Mouse (Mus musculus): Measurements from ENCODE around the gene Hs2st1. TPM values are rescaled to one million over a fixed set of nuclear protein-coding genes. Genes with fewer than 3 reads are reported as not detected.

Hs2st1 gene
- polyA plus RNA-seq, 1 experiment from 2014 or later = 21.3 TPM

DNA sequence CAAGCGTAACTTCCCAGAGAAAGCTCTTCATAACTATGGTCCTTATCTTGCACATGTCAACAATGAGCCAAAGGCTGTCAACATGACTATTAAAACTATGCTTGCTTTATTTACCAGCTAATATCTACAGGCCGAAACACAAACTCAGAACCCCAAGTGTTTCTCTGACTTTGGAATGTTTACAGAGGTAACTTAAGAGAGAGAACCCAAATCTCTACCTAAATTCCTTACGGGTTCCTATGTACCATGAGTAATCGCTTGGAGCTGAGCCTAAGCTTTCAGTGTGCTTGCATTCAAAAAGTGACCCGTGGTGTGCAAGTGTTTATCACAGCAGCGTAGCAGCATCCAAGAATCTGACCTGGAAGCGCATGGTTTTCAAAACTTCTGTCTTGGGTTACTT, 4.8 kb downstream of the Hs2st1 start:
- H3K36me3 ChIP-seq = no peaks in the 10 kb centered on the region
- H3K27me3 ChIP-seq = no peaks in the 10 kb centered on the region
- H3K4me1 ChIP-seq = peaks cover 29% of the 10 kb centered on the region
- H3K9ac ChIP-seq = no peak overlapping the region
- H3K4me2 ChIP-seq = no peak overlapping the region
- ATAC-seq (ENCODE audit: insufficient number of reproducible peaks, insufficient read depth, low FRiP score, low TSS enrichment, low read depth) = no peak
- no peak overlapping the region for H3K4me3 ChIP-seq
- H3K9me3 ChIP-seq = no peaks in the 10 kb centered on the region
- WGBS = 88% methylated on average over 7 of the region's 7 CpGs
- H3K27ac ChIP-seq = no peak overlapping the region

DNA sequence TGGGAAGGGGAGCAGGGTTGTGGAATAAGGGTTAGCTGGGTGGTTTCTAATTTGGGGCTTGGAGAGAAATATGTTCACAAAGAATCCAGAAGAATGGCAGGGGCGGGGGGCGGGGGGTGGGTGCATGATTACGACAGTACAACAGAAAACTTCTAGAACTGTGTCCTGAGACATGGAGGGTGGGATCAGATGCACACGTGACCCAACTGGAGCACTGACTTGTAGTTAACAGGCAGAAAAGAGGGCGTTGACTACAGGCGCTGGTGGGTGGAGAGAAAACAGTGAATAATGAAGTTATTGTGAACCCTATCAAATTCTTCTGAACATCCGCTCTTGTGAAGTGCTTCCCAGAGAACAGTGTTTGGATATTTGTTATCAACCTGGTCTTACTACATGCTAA, 6.1 kb downstream of the Hs2st1 start:
- Histone ChIP-seq H3K4me3 (no peak overlapping the region), H3K4me2 (no peak overlapping the region), H3K27me3 (no peaks in the 10 kb centered on the region), H3K9me3 (no peaks in the 10 kb centered on the region), H3K4me1 (peaks cover 36% of the 10 kb centered on the region), H3K9ac (no peak overlapping the region), H3K36me3 (no peaks in the 10 kb centered on the region), H3K27ac (no peak overlapping the region)
- ATAC-seq (ENCODE audit: insufficient number of reproducible peaks, insufficient read depth, low FRiP score, low TSS enrichment, low read depth) = no peak
- WGBS = 87% methylated on average over 7 of the region's 7 CpGs

DNA sequence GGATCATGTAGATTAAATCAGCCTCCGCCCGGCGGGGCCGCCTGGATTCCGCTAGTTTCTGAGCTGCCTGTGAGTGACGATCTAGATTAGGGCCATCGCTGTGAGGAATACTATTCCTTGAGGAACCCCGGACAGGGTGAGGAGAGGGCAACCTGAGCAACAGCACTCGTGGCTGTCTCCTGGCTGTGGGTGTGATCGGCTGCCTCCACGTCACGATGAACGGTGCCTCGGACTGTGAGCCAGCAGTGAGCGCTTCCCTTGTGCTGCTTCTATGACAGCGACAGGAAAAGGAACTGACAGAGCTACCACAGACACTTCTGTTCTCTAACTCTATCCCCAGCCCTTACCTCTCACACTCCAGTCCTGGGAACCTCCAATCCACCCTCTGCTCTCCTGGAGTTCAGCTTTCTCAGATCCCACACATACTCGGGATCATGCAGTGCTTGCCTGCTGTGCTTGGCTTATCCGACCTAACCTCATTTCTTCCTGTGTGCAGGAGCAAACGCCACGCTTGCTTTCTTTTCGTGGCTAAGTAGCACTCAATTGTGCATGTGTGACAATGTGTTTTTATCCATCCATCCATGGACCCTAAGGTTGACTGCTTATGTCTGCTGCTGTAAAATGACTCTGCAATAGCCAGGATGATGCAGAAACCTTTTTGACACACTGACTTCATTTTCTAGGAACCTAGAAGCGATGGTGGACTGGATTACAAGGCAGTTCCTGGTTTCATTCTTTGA, 8.3 kb downstream of the Hs2st1 start:
- Histone ChIP-seq H3K9ac (no peak overlapping the region), H3K4me3 (no peak overlapping the region), H3K4me2 (no peak overlapping the region), H3K4me1 (peaks cover 39% of the 10 kb centered on the region), H3K9me3 (no peaks in the 10 kb centered on the region), H3K36me3 (no peaks in the 10 kb centered on the region), H3K27ac (no peak overlapping the region), H3K27me3 (no peaks in the 10 kb centered on the region)
- no peak for ATAC-seq (ENCODE audit: insufficient number of reproducible peaks, insufficient read depth, low FRiP score, low TSS enrichment, low read depth)
- 74% methylated on average over 22 of the region's 22 CpGs for WGBS

DNA sequence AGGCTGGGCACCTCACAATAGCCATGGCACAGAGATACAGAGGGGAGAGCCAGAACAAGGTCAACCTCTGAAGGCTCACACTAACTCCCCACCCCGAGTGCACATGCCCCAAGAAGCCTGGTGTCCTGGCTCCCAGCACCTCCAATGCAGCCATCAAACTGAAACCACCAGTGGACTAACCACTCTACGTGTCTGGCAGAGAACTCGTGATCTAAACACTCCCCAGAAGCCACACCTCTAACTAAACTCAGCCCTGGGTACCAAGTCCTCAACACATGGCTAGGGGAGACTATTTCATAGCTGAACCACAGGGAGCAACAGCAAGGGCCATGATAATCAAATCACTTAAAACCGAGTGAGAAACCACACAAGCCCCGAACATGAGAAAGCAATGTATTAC, 11.7 kb downstream of the Hs2st1 start:
- H3K4me1 ChIP-seq = peaks cover 52% of the 10 kb centered on the region
- peak overlapping the region; percentile 33; the same call in 1 of the 2 replicates for H3K4me2 ChIP-seq
- H3K9me3 ChIP-seq = no peaks in the 10 kb centered on the region
- H3K9ac ChIP-seq = peak overlapping the region; percentile 27; the same call in 1 of the 2 replicates
- H3K36me3 ChIP-seq = no peaks in the 10 kb centered on the region
- no peaks in the 10 kb centered on the region for H3K27me3 ChIP-seq
- peak overlapping the region; percentile 61; the same call in 1 of the 2 replicates for H3K27ac ChIP-seq
- H3K4me3 ChIP-seq = no peak overlapping the region
- WGBS = 25% methylated on average over 5 of the region's 5 CpGs
- no peak for ATAC-seq (ENCODE audit: insufficient number of reproducible peaks, insufficient read depth, low FRiP score, low TSS enrichment, low read depth)

DNA sequence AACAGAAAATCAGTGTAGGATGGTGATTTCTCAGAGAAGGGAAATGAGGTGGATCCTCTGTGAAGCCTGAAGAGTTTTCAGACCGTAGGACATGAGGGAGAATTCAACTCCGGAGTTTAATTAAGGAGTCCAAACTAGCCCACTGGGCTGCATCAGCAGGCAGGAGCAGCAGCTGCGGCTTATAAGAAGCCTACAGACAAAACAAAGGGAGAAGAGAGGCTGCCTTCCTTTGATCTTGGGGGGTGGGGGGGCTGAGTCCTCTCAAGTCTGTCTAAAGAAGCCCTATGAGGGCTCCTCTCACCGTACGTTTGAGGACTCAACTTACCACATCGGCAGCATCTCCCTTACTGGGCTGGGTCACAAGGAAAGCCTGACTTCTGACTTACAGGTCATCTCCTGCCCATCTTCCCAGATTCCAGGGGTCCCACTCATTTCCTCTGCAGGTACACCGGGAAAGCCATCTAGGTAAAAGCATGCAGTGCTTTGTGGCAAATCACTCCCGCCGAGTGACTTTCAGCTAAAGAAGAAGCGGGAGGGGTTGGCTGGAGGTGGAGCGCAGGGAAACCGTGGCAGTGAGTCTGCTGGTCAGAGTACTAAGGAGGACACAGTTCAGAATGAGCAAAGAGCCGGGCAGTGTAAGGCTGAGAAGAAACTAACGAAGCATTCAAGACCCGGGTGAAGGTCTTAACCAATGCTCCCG, 13.2 kb downstream of the Hs2st1 start:
- Histone ChIP-seq H3K4me3 (no peak overlapping the region), H3K9ac (peak overlapping the region; percentile 49)

DNA sequence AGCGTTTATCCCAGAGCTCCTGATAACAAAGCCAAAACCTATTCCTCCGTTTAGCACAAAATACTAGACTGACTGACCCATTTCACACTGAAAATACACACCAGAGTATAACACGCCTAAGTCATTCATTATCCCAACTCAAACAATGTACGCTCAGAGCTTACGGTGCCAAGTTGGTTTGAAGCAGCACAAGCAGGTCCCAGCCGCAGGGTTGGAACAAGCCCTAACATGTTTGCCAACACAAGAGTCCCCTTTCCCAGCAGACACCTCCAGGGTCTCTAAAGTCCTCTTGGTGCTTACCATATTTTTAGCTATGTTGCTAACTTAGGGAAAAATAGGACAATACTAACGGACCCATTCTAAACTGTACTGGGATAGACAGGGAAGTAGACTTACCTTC, 14.8 kb downstream of the Hs2st1 start:
- H3K36me3 ChIP-seq = no peaks in the 10 kb centered on the region
- no peaks in the 10 kb centered on the region for H3K27me3 ChIP-seq
- H3K27ac ChIP-seq = no peak overlapping the region
- no peak overlapping the region for H3K9ac ChIP-seq
- 80% methylated on average over 7 of the region's 7 CpGs for WGBS
- H3K4me1 ChIP-seq = peaks cover 53% of the 10 kb centered on the region
- ATAC-seq (ENCODE audit: insufficient number of reproducible peaks, insufficient read depth, low FRiP score, low TSS enrichment, low read depth) = no peak
- no peak overlapping the region for H3K4me2 ChIP-seq
- H3K4me3 ChIP-seq = no peak overlapping the region
- no peaks in the 10 kb centered on the region for H3K9me3 ChIP-seq

More for the DNA sequence above, 13.2 kb downstream of the Hs2st1 start:
- 11% methylated on average over 16 of the region's 16 CpGs for WGBS
- no peak for ATAC-seq (ENCODE audit: insufficient number of reproducible peaks, insufficient read depth, low FRiP score, low TSS enrichment, low read depth)
- peak overlapping the region; percentile 50 for H3K4me2 ChIP-seq
- no peak overlapping the region for H3K27ac ChIP-seq
- no peaks in the 10 kb centered on the region for H3K9me3 ChIP-seq
- H3K4me1 ChIP-seq = peaks cover 52% of the 10 kb centered on the region
- H3K36me3 ChIP-seq = no peaks in the 10 kb centered on the region
- no peaks in the 10 kb centered on the region for H3K27me3 ChIP-seq

DNA sequence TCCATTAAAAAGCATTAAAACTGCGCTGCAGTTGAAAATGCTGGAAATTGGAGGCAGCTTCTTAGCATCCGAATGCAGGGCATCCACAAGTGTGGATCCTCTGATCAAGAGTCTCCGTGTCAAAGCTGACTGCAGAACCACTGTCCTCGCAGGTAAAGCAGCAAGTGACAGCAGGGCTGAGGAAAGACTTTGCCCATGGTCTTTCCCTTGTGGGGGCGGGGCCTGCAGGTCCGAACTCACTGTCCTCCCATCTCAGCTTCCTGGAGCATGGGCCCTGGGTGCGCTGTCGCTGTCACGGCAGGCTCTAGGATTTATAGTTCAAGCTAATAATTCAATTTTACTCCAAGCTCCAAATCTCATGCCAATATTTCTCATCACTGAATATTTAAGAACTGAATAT, 15.5 kb downstream of the Hs2st1 start:
- no peak overlapping the region for H3K27ac ChIP-seq
- no peaks in the 10 kb centered on the region for H3K9me3 ChIP-seq
- H3K9ac ChIP-seq = no peak overlapping the region
- no peak overlapping the region for H3K4me3 ChIP-seq
- no peak for ATAC-seq (ENCODE audit: insufficient number of reproducible peaks, insufficient read depth, low FRiP score, low TSS enrichment, low read depth)
- H3K27me3 ChIP-seq = no peaks in the 10 kb centered on the region
- H3K4me2 ChIP-seq = no peak overlapping the region
- H3K4me1 ChIP-seq = peaks cover 54% of the 10 kb centered on the region
- H3K36me3 ChIP-seq = no peaks in the 10 kb centered on the region
- 72% methylated on average over 9 of the region's 9 CpGs for WGBS

DNA sequence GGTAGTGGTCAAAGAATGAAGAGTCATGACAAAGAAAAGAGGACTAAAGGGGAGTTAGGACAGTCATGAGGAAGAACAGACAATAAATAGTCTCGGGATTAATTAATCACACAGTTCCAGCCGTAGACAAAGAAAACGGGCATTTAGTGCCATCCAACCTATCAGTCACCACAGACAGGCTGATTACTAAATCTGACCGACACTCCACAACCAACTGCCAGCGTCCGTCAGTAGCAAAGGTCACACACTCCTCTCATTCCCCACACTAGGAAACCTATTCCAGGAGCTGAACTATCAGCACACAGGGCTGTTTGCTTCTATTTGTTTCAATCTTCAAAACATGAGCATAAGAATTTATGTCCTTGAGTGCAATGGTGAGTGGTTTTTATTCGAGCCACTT, 16.0 kb downstream of the Hs2st1 start:
- no peak overlapping the region for H3K4me2 ChIP-seq
- no peaks in the 10 kb centered on the region for H3K9me3 ChIP-seq
- no peak overlapping the region for H3K9ac ChIP-seq
- H3K36me3 ChIP-seq = no peaks in the 10 kb centered on the region
- no peaks in the 10 kb centered on the region for H3K27me3 ChIP-seq
- H3K4me3 ChIP-seq = no peak overlapping the region
- no peak for ATAC-seq (ENCODE audit: insufficient number of reproducible peaks, insufficient read depth, low FRiP score, low TSS enrichment, low read depth)
- WGBS = 74% methylated on average over 7 of the region's 7 CpGs
- H3K27ac ChIP-seq = no peak overlapping the region
- H3K4me1 ChIP-seq = peaks cover 48% of the 10 kb centered on the region

DNA sequence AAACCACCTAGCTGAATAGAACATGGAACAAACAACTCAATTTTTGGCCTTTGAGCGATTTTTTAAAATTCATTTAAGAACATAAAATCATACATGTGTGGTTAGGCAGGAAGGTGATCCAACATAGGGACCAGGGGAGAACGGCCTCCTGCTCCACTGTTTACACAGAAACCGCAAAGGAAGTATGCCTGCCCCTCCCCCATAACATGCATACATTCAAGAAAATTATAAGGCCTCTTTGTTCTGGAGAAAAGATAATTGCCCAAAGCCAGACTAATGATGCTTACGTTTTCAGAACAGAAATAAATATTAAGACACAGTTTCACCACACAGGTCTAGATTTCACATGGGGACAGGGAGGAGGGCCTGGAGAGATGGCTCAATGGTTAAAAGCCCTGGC, 18.6 kb downstream of the Hs2st1 start:
- no peaks in the 10 kb centered on the region for H3K27me3 ChIP-seq
- peak overlapping the region; percentile 28; the same call in 1 of the 2 replicates for H3K27ac ChIP-seq
- no peak overlapping the region for H3K4me2 ChIP-seq
- no peaks in the 10 kb centered on the region for H3K9me3 ChIP-seq
- no peaks in the 10 kb centered on the region for H3K36me3 ChIP-seq
- no peak overlapping the region for H3K9ac ChIP-seq
- H3K4me1 ChIP-seq = peaks cover 39% of the 10 kb centered on the region
- WGBS = 52% methylated on average over 4 of the region's 4 CpGs
- ATAC-seq (ENCODE audit: insufficient number of reproducible peaks, insufficient read depth, low FRiP score, low TSS enrichment, low read depth) = no peak
- H3K4me3 ChIP-seq = no peak overlapping the region

DNA sequence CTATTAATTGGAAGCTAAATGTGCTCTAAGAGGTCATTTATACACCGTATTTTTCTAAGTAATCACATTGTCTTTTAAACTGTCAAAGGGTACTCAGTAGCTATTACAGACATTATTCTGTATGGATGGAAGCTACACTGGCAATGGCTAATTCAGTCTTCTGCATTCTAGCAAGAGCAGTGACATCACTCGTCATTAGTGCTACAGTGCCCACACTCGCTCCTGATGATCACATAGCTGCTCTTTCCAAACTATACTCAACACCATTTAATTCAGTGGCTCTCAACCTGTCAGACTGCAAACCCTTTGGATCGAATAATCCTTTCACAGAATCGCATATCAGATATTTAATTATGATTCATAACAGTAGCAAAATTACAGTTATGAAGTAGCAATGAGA, 19.3 kb downstream of the Hs2st1 start:
- Histone ChIP-seq H3K27ac (no peak overlapping the region), H3K4me1 (peaks cover 38% of the 10 kb centered on the region), H3K9ac (no peak overlapping the region), H3K36me3 (no peaks in the 10 kb centered on the region), H3K4me2 (no peak overlapping the region), H3K27me3 (no peaks in the 10 kb centered on the region), H3K4me3 (no peak overlapping the region), H3K9me3 (no peaks in the 10 kb centered on the region)
- ATAC-seq (ENCODE audit: insufficient number of reproducible peaks, insufficient read depth, low FRiP score, low TSS enrichment, low read depth) = no peak
- WGBS = 87% methylated on average over 5 of the region's 5 CpGs

DNA sequence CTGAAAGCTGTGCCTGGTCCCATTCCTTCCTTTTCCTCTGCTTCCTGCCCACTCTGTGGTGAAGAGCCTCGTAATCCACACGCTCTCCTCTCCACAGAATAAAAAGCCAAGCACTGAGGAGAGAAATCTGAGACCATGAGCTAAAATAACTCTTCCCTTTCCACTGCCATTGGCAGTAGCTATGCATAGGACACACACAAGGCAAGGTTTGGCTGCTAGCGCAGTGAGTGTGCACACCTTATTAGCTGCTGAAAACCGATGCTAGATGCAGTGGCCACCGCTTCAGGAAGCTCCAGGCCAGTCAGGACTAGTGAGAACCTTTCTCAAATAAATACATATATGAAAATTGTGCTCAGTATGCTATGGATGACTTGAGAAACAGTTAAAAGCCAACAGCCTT, 19.9 kb downstream of the Hs2st1 start:
- H3K36me3 ChIP-seq = no peaks in the 10 kb centered on the region
- no peak for ATAC-seq (ENCODE audit: insufficient number of reproducible peaks, insufficient read depth, low FRiP score, low TSS enrichment, low read depth)
- H3K4me2 ChIP-seq = no peak overlapping the region
- H3K4me3 ChIP-seq = no peak overlapping the region
- H3K27ac ChIP-seq = no peak overlapping the region
- peaks cover 42% of the 10 kb centered on the region for H3K4me1 ChIP-seq
- H3K9me3 ChIP-seq = no peaks in the 10 kb centered on the region
- no peaks in the 10 kb centered on the region for H3K27me3 ChIP-seq
- WGBS = 78% methylated on average over 5 of the region's 5 CpGs
- H3K9ac ChIP-seq = no peak overlapping the region

Measured in embryonic facial prominence, embryonic 13.5 days (tissue).